Mouse (Mus musculus) adrenal gland, adult (tissue): ENCODE data around the gene Rmi1.
A peak's percentile ranks its signal among the peaks of the same experiment; 100 is the strongest.
"Not testable (repeated sequence)": the region's sequence is repeated elsewhere in the genome, so short reads cannot be mapped to it uniquely, and the experiment has no call there.

Experiments used
- DNase-seq, 2 experiments: peaks; one replicate each; pipeline ENCODE4 v3.0.0; 2022 to 2023; ENCODE audit warnings: low spot score in 1 of 2; ENCODE audit not compliant: inconsistent age in 2 of 2

The Rmi1 gene

GRCm38 (mm10) chr13:58401135-58402002 is 679 bp upstream of the Rmi1 start:
- DNase-seq, result peak; percentile 81 to 92

DNA sequence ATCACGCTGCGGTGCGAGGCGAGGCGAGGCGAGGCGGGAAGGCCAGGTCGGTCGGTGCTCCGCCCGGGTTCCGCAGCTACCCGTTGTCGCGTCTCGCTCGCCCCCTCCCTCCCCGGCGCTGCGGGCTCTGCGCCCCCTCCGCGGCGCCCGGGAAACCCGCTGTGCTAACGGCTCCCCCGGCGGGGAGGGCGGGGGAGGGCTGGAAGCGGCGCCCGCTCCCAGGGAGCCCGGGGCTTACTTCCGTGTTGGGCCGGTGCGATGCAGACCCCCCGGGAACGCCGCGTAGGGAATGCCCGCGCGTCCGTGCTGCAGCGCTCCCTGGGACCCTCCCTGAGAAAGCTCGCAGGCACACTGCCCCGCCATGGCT is 679 bp downstream of the Rmi1 start:
- DNase-seq, result no peak

GRCm38 (mm10) chr13:58403243-58403642 is 1.2 kb downstream of the Rmi1 start, which contains the start of gene Hnrnpk:
TSS of gene Hnrnpk (minus strand) at chr13:58403343.
- not testable (repeated sequence) for DNase-seq

GRCm38 (mm10) chr13:58411073-58411472 is 9.0 kb downstream of the Rmi1 start:
- DNase-seq, result no peak

DNA sequence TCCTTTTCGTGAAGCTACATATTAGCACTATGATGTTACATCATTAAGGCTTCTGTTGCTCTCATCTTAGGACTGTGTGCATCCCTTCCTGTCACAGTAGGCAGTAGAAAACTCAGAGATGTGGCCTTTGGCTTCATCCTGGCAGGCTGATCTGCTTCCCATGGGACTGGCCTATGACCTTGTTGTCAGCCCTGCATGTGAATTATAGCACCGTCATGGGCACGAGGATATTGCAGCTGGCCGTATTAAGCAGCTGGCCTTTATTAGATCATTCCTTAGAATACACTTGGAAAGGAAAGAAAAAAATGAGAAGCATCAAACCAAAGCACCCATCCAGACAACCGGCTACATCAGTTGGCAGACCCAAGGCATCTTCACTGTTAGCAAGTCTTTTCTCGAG is 13.3 kb downstream of the Rmi1 start:
- DNase-seq, result peak; percentile 37 to 81

DNA sequence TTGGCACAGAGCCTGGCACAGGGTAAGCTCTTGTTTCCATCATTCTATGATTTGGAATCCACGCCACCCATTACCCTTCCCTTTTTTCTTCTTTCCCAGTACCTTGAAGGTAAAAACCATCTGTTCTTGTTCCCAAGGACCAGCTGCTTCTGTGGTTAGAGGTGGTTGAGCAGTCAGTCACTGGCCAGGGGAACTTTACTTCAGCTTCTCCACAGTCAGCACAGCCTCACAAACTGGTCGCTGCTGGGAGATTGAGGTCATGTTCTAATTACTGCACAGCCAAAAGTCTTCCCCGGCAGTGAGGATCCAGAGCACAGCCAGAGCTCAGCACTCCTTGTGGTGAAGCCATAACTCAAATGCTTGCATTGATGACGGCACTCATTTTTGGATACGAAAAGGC is 13.8 kb downstream of the Rmi1 start:
- no peak for DNase-seq

DNA sequence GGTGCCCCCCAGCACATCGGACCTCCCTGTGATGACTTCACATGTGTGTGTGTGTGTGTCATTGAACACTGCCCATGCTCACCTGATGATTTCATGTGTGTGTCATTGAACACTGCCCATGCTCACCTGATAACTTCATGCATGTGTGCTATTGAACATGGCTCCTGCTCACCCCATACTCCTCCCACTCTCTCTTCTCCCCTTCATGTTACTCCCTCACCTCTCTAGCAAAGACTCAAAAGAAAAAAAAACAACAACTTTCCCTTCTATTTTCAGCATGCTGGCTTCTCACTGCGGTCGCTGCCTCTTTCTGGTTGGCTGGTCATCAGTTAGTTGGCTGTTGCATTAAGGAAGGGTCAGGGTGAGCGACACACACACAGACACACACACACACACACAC is 16.6 kb downstream of the Rmi1 start:
- DNase-seq, result no peak

- no peak for DNase-seq
These were observed 17.2 kb downstream of the Rmi1 start for GRCm38 (mm10) chr13:58419266-58419665.

DNA sequence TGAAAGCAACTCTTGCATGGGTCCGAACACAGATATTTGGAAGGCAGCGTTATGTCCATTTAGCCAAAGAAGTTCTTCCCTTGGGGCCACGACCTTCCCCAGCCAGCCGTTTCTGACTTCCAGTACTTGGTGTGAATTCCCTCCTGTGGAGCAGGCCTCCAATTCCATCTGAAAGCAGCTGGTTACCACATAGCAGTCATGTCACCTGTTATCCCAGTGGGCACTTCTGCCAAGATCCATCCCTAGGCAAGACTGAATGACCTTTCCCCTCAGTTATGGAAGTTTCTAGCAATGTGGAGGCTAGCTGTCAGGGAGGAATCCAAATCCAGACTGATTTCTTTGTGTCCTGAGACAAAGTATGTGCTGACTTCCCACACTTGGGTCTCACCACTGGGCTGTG is 19.0 kb downstream of the Rmi1 start:
- no peak for DNase-seq

GRCm38 (mm10) chr13:58422242-58422641 is 20.2 kb downstream of the Rmi1 start:
- DNase-seq, result no peak

DNA sequence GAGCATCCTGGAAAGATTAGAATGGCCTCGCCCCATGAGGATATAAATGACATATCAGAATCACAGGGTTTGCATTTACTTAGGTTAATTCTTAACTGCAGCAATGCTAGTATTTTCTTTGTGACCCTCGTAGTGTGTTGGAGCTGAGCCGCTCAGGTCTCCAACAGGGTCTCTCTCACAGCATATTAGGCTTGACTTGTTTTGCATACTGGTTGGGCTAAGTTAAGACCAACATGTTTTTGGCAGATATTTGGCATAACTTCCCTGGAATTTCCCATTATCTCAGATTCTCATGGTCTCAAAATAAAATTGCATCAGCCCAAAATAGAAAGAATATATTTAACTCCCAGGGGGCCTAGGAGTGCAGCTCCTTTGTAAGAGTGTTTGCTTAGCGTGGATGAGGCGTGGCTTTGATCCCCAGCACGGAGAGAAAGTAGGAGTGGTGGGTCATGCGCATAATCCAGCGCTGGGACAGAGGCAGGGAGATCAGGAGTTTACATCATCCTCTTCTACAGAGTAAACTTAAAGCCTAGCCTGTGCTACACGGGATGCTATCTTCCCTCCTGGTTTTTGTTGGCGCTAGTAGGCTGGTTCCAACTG is 21.1 kb downstream of the Rmi1 start:
- DNase-seq, result no peak

DNA sequence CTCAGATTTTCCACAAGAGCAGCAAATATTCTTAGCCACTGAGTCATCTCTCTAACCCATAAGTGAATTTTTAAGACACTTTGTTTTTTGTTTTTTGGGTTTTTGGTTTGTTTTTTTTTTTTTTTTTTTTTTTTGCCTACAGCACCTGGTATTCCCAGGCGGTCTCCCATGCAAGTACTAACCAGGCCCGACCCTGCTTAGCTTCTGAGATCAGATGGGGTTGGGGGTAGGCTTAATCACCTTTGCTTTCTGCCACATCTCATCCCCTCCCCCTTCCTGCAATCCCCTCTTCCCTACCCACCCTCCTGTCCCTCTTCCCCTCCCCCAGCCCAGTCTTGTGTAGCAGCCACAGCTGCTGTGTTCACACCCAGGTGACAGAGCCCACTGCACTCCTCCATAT is 37.7 kb downstream of the Rmi1 start:
- no peak for DNase-seq

DNA sequence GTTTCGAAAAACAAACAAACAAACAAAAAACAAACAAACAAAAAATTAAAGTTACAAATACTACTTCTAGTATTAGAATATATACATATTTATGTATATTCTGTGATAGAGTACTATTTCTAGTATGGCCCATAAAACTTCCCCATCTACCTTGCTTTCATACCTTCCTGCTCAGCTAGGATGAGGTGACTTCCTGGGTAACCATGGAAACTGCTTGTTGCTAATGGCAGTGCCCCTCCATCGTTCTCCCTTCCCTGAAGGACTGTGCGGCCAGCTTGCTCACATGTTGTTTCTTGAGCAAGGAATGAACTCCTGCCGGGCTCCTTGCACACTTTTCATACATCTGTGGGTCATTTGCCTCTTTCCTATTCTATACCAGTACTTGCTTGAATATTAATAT is 41.3 kb downstream of the Rmi1 start:
- DNase-seq, result no peak

GRCm38 (mm10) chr13:58443787-58444186 is 41.7 kb downstream of the Rmi1 start:
- DNase-seq, result peak in 1 of 2 experiments; percentile 33

DNA sequence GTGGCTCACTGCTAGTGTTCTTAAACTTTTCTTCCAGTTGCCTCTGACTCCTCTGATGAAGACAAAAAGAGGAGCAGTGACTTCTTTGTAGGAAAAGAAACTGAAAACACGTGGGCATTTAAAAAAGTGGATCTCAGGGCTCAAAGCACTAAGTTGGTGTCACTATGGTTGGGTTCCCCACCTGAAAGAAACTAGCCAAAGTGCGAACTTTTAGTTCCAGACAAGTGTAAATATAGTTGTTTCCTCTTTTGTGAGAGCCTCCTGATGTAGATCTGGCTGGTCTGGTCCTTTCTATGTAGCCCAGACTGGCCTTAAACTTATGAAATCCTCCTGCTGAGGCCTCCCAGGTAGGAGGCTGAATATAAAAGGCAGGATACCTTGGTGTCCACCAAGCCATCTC is 44.5 kb downstream of the Rmi1 start:
- no peak for DNase-seq

- DNase-seq, result peak; percentile 20 to 72
These were observed 48.6 kb downstream of the Rmi1 start for GRCm38 (mm10) chr13:58450459-58451182.

- no peak for DNase-seq
These were observed 50.2 kb downstream of the Rmi1 start for GRCm38 (mm10) chr13:58452246-58452645.

GRCm38 (mm10) chr13:58452651-58453413 is 50.8 kb downstream of the Rmi1 start:
- DNase-seq, result peak; percentile 46 to 79

DNA sequence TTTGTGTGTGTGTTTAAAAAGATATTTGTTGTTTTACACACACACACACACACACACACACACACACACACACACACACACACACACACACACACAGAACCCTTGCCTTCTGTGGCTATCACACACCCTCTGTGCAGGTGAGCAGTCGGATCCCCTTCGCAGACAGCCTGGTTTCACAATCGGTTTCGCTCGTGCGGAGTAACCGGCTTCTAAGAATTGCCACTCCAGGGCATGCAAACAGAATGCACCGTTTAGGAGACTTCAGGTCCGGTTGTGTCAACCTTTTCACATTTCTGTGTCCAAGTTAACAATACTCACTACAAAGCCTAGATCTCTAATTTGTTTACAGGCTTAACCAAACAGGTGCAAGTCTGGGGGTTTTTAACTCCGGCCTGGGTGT is 51.5 kb downstream of the Rmi1 start:
- DNase-seq, result peak in 1 of 2 experiments; percentile 55

GRCm38 (mm10) chr13:58456547-58456946 is 54.5 kb downstream of the Rmi1 start:
- no peak for DNase-seq

GRCm38 (mm10) chr13:58458811-58459210 is 56.8 kb downstream of the Rmi1 start:
- DNase-seq, result peak in 1 of 2 experiments; percentile 67
